Comparison of ENCODE assay signal across 8 mouse cellular contexts in genomic region chr2:147013194-147013969, GRCm38 (mm10). TPM values are rescaled to one million over a fixed set of nuclear protein-coding genes. Genes with fewer than 3 reads are reported as not detected.
DNase-seq lines count a peak whose midpoint lies in the region; ATAC-seq and TF ChIP-seq lines count a peak whose summit lies in the region.

No protein-coding gene starts in this region.

- DNase-seq in 3T3-L1 (ENCODE audit: low read depth, low spot score) = peak; percentile 86
- DNase-seq in Muller cell, postnatal 12 days (ENCODE audit: inconsistent ontology term) = peak; percentile 92
- peak; percentile 94 for DNase-seq in embryonic facial prominence, embryonic 11.5 days (ENCODE audit: low spot score)
- DNase-seq in heart, adult 8-10 months (ENCODE audit: low spot score) = peak; percentile 56
- DNase-seq in kidney, adult 9 months = peak; percentile 87
- DNase-seq in liver, embryonic 13.5 days = peak; percentile 64
- peak; percentile 81 for DNase-seq in testis, postnatal 10 days (ENCODE audit: low spot score)

- H3K36me3 ChIP-seq in embryonic facial prominence, embryonic 11.5 days (replicated peaks; ENCODE audit: control insufficient read depth, insufficient read depth, low read depth, low read length) = no peaks in the 10 kb centered on the region
- H3K36me3 ChIP-seq in liver, embryonic 13.5 days = peaks cover 2% of the 10 kb centered on the region; the same call in 1 of the 2 replicates
- H3K36me3 ChIP-seq in myocyte (ENCODE audit: control insufficient read depth, insufficient read depth) = no peaks in the 10 kb centered on the region

- under 1% methylated on average over 50 of the region's 59 CpGs for WGBS in embryonic facial prominence, embryonic 11.5 days
- WGBS in liver, embryonic 13.5 days (ENCODE audit: insufficient replicate concordance) = under 1% methylated on average over 59 of the region's 59 CpGs

- H3K79me2 ChIP-seq in myocyte (ENCODE audit: control insufficient read depth, insufficient read depth) = peaks cover 50% of the 10 kb centered on the region

- no peaks in the 10 kb centered on the region for H3K27me3 ChIP-seq in embryonic facial prominence, embryonic 11.5 days (ENCODE audit: control insufficient read depth, insufficient read depth, low read length)
- H3K27me3 ChIP-seq in liver, embryonic 13.5 days = no peaks in the 10 kb centered on the region
- H3K27me3 ChIP-seq in myocyte (ENCODE audit: control insufficient read depth, insufficient read depth, insufficient read length) = no peaks in the 10 kb centered on the region

- H3K4me2 ChIP-seq in embryonic facial prominence, embryonic 11.5 days (ENCODE audit: low read depth, low read length) = peak overlapping the region; percentile 66
- peak overlapping the region; percentile 92 for H3K4me2 ChIP-seq in liver, embryonic 13.5 days
- peak overlapping the region; percentile 81 for H3K4me2 ChIP-seq in myocyte (ENCODE audit: low read depth)

- H3K27ac ChIP-seq in embryonic facial prominence, embryonic 11.5 days (replicated peaks; ENCODE audit: low read depth, low read length) = peak overlapping the region; percentile 98
- H3K27ac ChIP-seq in liver, embryonic 13.5 days = peak overlapping the region; percentile 92

- H3K9me3 ChIP-seq in embryonic facial prominence, embryonic 11.5 days (replicated peaks; ENCODE audit: control insufficient read depth, low read length) = no peaks in the 10 kb centered on the region
- no peaks in the 10 kb centered on the region for H3K9me3 ChIP-seq in liver, embryonic 13.5 days (replicated peaks)

- no peak for TF ChIP-seq POLR2A in myocyte (IDR thresholded peaks at IDR 0.05; ENCODE audit: insufficient read length, low read depth)

- peak overlapping the region; percentile 77 for H3ac ChIP-seq in myocyte (ENCODE audit: control insufficient read depth, insufficient read length)

- H3K4me1 ChIP-seq in embryonic facial prominence, embryonic 11.5 days (ENCODE audit: control insufficient read depth, insufficient read depth, low read length) = no peaks in the 10 kb centered on the region
- peaks cover 43% of the 10 kb centered on the region for H3K4me1 ChIP-seq in liver, embryonic 13.5 days (replicated peaks)

- peak; percentile 97 for ATAC-seq in embryonic facial prominence, embryonic 11.5 days (replicated peaks; ENCODE audit: insufficient number of reproducible peaks, low FRiP score, low TSS enrichment, low read depth)
- peak; percentile 78 for ATAC-seq in liver, embryonic 13.5 days (ENCODE audit: low read depth)

- H3K9ac ChIP-seq in embryonic facial prominence, embryonic 11.5 days (replicated peaks; ENCODE audit: low read length) = peak overlapping the region; percentile 89
- H3K9ac ChIP-seq in liver, embryonic 13.5 days = peak overlapping the region; percentile 88

- peak overlapping the region; percentile 82 for H3K4me3 ChIP-seq in embryonic facial prominence, embryonic 11.5 days (ENCODE audit: low read depth, low read length)
- H3K4me3 ChIP-seq in liver, embryonic 13.5 days (replicated peaks) = peak overlapping the region; percentile 93
- H3K4me3 ChIP-seq in myocyte = peak overlapping the region; percentile 93

TF ChIP-seq in myocyte, 11 proteins besides CTCF, POLR2A, EP300 and RAD21:
- TF ChIP-seq TCF12 (IDR thresholded peaks at IDR 0.05; ENCODE audit: insufficient read depth, poor library complexity, severe bottlenecking) (no peak), E2F4 (IDR thresholded peaks at IDR 0.05; ENCODE audit: insufficient read depth) (peak; percentile 32), MYOG (IDR thresholded peaks at IDR 0.05; ENCODE audit: control insufficient read depth in 1 of 3, insufficient read depth in 1 of 3, insufficient read length in 2 of 3, low read depth in 2 of 3) (peak in 1 of 3 experiments; percentile 7), POLR2AphosphoS2 (IDR thresholded peaks at IDR 0.05; ENCODE audit: insufficient read length, low read depth) (no peak), TCF3 (IDR thresholded peaks at IDR 0.05; ENCODE audit: insufficient read length, low read depth) (no peak), SRF (IDR thresholded peaks at IDR 0.05; ENCODE audit: control insufficient read depth, insufficient read length, low read depth) (no peak), USF1 (IDR thresholded peaks at IDR 0.05; ENCODE audit: low read depth) (no peak), MAX (IDR thresholded peaks at IDR 0.05; ENCODE audit: low read depth) (no peak), REST (IDR thresholded peaks at IDR 0.05; ENCODE audit: insufficient read depth, insufficient read length) (no peak), MYOD1 (IDR thresholded peaks at IDR 0.05; ENCODE audit: control insufficient read depth in 1 of 3, insufficient read length in 2 of 3, low read depth in 2 of 3) (no peak)

RNA-seq across cellular contexts. Expression of gene Xrn2, which starts 0.6 kb away (rescaled TPM):
- polyA plus RNA-seq in embryonic facial prominence, embryonic 11.5 days (2014; fragmentation: Nextera tagmentation; extraction: Ambion mirVana) = 123 and 128 TPM in 2 replicates
- 10 to 100 TPM; 20.7 to 28.7 (median 25.9) TPM for total RNA-seq in heart, adult 8-10 months (2022)
- polyA plus RNA-seq in liver, embryonic 13.5 days (2015; fragmentation: Nextera tagmentation; extraction: Ambion mirVana) = 38.6 and 45.4 TPM in 2 replicates
- polyA plus RNA-seq in myocyte (2012; fragmentation: generic; extraction: Trizol) = 40.7 TPM

Comparison
In these comparisons a context has a peak if more than half of its experiments do, and no peak if none do; other contexts are left out.
1. Peak in every context shown above with its lines: DNase-seq, ATAC-seq, H3K4me3 ChIP-seq and H3K27ac ChIP-seq.